Mouse (Mus musculus) forelimb bud, embryonic 11.5 days (tissue): ENCODE measurements around the gene Mrap2.
"Not testable (repeated sequence)": the region's sequence is repeated elsewhere in the genome, so short reads cannot be mapped to it uniquely, and the experiment has no call there.

Experiments used
- DNase-seq: peaks from one replicate; pipeline ENCODE4 v3.0.0-alpha.2; 2012; ENCODE audit warnings: low read depth, low spot score

Gene Mrap2

DNA sequence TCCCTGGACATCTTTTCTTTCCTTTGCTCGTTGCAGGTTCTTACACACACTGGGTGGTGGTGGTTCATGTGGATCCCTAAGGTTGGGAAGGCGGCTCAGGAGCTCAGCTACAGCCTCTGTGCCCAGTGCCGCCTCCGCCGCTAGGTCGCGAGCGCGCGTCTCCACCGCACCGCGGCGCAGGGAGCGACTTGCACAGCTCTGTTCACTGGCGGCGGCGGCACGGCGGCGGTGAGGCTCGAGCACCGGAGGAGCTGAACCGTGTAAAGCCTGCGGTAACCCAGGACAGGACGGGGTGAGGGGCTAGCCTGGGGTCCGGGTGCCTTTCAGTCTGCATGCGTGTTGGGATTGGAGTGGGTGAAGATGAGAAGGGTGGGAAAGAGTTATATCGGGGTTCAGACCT lies at the start of gene Mrap2:
Gene Mrap2 (plus strand): TSS at position 201 of the 400 bp plus-strand sequence.
- peak; percentile 53 for DNase-seq

DNA sequence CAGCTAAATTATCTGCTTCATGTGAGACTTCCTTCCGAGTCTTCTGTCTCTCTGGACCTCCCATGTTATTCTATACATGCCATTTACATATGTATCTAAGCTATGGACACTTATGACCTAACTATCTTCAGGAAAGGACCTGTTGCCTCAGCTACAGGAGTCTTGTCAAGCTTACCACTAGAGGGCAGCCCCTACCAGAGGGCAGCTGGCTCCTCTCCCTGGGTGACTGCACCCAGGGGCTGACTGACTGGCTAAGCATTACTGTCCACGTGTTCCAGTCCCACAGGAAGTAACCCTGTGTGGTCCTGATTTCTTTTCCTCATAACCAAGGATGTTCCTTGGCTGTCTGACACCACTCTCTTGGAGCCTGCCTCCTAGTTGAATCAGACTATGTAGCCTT lies 46.1 kb upstream of the Mrap2 start:
- no peak for DNase-seq

DNA sequence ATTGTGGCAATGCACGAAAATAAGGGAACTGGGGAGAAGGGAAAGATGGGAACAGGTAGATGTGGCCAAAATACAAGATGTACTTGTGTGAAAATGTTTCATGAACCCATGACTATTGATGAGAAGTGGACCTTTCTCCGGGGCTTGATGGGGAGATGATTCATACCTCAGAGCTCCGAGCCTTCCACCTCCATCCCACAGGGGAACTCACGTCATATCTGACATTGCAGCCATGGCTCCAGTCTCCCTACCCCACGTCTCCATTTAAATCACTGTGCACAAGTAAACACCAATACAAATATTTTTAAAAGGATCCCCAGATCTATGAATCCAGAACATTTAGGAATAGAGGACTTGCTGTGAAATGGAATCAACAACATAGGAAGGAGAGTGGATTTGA lies 29.1 kb upstream of the Mrap2 start:
- no peak for DNase-seq

DNA sequence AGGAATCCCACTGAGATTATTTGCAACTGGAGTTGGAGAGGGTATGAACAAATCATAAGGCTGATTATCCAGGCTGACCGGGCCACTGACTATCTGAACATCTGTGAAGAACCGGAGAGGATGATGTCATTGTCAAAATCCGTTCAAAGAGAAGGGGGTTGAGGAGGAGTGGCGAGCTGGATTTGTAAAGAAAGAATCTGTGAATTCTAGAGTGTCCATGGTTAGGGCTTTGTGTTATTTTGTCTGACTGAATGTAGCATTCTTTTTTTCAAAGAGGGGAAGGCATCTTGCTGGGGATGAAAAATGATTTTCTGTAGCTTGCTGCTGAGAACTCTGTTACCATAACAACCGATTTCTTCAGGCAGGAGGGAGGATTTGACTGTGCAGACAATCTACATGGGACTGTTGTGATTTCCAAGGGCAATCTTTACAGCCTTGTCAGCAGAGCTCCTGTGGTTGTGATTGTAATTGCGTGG lies 28.6 kb upstream of the Mrap2 start:
- DNase-seq = no peak

DNA sequence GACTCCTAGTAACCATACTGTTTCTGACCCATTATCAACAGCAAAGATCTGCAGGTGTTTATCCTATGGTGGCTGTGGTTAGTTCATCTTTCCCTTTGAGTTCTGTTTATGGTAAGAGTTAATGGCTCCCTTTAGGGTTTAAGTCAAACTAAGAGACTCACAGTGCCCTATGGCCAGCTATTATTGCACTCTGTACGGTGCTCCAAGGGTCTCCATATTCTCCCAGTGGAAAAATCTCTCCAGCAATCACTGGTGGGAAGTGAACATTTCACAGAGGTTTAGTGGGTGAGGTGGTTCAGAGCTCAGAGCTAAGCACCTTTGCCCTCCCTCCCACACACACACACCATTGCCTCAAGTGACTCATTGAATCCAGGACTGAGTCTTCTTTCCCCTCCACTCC lies 28.1 kb upstream of the Mrap2 start:
- no peak for DNase-seq

DNA sequence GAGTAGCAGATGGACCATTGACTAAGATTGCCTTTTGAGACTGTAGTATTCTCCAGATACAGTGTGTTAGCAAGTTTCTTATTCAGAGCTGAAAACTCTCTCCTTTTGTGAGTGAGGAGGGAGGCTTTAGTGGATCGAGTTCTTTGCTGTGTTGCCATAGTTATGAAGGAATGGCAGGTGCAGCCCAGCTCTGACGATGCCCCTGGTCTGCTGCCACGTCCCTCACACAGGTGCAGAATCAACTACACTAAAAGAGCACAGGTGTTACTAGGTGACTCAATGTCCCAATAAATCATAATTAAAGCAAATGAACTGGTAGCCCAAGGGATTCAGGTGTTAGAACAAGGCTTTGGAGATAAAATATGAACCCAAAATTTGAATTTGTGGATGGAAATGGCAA lies 25.1 kb upstream of the Mrap2 start:
- DNase-seq = no peak

DNA sequence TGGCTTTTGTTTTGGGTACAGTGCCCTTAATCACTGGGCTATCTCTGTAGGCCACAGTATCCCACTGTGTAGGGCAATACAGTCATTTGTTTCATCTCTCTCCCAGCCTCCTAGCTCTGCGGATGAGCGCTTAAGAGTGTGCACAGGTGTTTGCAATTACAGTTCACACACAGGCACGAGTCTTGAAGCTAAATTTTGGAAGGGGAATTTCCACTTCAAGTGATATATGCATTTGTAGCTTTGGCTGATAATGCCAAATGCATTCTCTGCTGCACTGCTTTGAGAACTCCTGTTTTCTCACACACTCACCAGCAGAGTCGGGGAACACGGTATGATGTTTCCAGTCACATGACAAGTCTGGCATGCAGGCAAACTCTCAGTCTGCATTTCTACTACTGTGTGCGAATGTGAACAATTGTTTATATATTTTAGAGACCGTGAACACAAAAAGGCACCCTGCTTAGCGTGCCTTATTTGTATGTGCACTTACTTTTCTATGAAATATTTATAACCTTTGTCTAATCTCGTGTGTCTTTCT lies 22.1 kb upstream of the Mrap2 start:
- DNase-seq = no peak

DNA sequence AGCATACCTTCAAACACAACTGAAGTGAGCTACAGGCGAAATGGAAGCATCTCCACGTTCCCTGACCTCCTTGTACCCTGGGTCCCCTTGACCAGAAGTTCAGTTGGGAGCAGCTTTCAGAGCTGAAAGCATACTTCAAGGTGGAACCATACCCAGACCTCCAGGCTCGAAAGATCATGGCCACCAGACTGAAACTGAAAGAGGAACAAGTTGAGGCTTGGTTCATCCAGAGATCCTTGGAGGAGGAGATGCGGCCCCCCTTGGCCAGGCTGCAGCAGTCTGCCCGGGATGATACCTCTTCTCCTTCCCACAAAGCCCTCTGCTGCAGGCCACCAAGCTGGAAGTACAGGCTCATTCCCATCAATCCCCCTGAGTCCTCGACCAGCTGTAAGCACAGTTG lies 17.1 kb upstream of the Mrap2 start:
- DNase-seq = not testable (repeated sequence)

DNA sequence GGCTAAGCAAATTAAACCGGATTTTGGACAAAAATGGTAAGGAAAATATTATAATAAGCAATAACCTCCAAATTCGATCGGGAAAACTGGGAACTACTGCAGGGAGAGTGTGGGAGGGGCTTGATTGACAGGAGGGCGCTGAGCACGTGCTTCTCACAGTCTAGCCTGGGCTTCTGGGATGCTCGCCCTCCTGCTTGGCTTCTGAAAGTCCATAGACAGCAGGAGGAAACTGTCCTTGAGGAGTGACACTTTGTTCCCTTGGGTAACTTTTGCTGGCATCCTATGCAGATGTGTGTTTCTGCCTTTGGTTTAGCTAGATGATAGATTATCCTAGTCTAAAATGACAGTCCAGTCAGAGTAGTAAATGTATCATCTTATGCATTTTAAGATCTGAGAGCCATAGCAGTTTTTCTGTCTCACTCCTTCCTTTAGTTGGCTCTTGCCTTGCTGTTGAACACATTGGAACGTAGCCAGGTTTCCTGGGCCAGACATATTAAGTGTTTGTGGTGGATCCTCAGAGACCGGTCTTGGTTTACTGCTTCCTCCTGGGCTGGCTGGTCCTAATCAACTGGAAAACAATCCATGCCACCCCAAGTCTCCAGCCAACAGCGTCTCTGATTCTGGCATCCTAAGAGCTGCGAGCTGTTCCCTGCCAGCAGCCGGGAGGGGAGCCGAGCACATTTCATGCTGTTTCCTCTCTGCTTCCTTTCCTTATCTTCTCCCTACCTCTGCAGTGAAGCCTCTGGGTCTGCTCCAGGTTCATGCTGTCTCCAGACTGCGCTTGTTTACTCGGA lies 8.1 kb upstream of the Mrap2 start:
- DNase-seq = no peak

DNA sequence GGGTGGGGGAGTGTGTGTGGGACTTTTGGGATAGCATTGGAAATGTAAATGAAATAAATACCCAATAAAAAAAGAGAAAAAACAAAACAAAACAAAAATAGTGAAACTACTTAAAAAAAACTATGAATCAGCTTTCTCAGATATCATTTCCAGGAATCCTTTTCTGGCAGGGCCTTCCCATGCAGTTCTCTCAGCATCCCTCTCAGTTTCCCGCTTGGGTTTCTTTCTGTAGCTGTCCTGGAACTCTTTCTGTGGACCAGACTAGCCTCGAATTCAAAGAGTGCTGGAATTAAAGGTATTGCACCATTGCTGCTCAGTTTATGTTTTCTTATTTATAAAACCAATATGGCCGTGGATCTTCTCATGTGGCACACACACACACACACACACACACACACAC lies 1.0 kb upstream of the Mrap2 start:
- DNase-seq = no peak

DNA sequence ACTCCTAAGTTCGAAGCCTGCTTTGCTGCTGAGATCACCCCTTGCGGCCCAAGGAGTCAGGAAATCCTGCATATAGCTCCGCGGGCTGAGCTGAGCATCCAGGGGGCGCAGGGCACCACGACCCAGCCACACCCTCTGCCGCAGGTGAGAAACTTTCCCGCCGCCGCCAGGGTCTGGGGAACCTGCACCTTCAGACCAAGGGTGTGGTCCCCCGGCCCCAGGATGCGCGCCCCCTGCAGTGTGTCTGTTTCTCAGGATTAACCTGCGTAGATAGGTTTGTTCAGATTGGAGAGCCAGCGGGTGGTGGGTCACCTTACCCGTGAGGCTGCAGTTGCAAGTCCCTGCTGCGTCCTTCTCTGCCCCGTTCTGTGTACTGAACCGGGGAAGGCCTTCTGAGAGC lies 426 bp downstream of the Mrap2 start:
- no peak for DNase-seq

DNA sequence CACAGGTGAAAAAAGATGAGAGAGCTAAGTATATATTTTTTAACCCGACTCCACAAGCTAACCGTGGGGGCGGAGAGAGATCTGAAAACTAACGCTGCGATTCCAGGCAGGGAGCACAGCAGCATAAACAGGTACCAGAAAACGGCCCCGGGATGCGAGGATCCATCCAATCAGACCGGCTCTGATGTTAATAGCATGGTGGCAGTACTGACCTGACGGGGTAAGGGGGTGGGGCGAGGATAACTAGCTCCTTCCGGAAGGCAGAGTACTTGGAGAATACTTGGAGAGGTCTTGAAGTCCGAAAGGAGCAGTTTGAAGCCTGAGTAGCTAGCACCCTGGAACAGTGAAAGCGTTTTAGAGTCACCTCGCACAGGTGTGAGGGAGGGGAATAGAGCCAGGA lies 1.1 kb downstream of the Mrap2 start:
- DNase-seq = no peak

DNA sequence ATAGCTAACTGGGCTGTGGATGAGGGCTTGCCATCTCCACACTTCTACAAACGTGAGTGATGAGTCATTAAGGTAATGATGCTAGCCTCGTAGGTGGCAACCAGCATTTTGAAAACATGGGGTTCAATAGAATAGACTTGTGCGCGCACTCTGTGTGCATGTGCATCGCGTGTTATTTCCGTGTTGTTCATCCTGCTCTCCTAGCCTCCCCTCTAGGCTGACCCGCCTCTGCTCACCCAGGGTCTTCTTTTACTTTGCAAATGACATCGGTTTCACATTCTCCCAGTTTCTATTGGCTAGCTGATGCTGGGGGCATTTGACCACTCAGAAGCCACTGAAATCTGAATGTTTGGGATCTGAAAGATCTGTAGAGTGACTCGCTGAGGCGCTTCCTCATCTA lies 1.6 kb downstream of the Mrap2 start:
- DNase-seq = no peak

DNA sequence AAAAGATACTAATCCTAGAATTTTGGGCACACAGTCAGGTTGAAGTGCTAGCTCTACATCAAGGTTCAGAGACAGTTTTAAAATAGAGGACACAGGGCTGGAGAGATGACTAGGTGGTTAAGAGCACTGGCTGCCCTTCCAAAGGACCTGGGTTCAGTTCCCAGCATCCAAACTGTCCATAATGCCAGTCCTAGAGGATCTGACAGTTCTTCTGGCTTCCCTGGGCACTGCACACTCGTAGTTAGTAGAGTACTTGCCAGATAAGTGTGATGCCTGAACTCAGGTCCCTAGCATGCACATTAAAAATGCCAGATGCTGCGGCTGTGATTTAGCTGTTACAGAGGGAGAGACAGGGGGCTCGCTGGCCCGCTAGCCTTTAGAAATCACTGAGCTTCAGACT lies 2.3 kb downstream of the Mrap2 start:
- no peak for DNase-seq

DNA sequence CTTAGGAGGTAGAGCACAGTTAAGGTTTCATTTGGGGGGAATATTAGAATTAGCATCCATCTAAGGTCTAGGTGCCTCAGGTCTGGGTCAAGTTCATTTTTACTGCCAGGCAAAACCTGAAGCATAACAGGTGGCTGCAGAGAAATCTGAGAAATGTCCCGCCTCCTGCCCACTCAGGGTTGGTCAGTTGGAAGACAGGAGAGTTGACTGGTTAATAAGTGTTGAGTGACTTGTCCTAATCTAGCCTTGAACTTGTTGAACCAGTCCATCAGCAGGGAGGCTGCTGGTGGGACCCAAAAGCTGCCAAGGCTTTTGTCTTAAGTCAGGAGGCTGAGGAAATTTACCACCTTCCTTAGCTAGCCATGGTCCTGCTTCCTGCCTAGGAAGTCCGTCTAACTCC lies 3.8 kb downstream of the Mrap2 start:
- DNase-seq = peak; percentile 30

DNA sequence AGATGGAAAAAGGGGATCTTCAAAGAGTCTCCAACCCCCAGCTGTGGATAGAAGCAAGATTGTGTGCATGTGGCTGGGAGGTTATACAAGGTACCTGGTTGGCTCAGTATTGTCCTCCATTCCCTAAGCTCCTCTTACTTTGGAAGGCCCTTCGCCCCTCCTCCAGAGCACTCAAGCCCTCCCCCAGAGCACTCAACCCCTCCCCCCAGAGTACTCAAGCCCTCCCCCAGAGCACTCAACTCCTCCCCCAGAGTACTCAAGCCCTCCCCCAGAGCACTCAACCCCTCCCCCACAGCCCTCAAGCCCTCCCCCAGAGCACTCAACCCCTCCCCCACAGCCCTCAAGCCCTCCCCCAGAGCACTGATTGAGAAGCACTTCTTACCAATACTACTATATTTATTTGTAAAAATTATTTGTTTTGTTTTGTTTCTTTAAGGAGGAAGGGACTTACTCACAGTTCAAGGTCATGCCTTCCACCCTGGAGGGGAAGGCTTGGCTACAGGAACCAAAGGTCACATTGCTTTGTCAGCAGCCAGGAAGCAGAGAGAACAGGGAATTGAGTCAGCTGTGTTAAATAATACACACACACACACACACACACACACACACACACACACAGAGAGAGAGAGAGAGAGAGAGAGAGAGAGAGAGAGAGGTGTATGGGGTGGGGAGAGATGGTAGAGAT lies 8.7 kb downstream of the Mrap2 start:
- DNase-seq = no peak

DNA sequence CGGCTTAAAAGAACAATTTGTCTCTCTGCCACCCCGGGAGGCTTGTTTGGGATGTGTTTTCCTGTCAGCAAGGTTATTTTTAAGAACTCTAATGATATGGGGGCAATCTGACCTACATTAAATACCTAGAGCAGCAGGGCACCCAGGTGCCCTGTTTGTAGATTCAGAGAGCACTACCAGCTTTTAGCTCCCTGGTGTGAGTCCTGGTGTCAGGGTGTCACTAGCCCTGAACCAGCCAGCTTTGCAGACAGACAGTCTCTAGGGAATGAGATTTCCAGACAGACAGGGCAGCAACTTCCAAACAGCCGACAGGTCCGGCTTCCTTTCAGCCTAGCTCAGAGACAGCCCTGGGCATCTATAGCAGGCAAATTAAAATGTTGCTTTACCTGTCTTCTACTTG lies 18.5 kb downstream of the Mrap2 start:
- DNase-seq = no peak

DNA sequence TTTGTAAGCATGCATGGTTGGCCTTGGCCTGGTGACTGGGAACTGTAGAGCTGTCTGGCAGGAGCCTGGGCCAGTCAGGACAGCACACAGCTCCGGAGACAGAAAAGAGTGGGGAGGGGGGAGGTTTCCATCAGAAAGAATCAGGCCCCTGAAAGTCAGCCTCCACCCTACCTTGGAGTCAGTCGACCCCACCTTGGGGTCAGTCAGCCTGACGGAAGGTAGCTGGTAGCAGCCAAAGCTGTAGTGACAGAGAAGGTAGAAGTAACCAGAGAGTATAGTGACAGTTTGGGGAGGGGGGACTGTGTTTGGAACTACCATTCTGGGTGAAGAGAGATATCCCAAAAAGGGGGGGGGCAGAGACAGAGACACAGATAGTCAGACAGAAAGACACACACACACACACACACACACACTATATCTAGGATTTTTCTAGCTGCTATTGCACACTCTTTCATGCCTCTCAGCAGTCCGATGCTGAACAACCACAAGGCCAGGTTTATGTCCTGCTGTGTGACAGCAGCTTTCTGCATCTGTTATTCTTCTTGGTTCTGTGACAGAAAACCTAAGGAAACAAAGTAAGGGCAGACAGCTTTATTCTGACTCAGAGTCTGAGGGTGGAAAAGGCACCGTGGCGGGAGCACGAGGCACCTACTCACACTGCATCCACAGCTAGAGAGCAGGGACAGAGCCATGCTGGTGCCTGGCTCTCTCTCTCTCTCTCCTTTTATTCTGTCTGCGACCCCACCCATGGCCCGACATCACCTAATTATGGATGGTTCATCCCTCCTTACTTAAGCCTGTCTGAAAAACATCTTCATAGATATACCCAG lies 23.1 kb downstream of the Mrap2 start:
- no peak for DNase-seq

DNA sequence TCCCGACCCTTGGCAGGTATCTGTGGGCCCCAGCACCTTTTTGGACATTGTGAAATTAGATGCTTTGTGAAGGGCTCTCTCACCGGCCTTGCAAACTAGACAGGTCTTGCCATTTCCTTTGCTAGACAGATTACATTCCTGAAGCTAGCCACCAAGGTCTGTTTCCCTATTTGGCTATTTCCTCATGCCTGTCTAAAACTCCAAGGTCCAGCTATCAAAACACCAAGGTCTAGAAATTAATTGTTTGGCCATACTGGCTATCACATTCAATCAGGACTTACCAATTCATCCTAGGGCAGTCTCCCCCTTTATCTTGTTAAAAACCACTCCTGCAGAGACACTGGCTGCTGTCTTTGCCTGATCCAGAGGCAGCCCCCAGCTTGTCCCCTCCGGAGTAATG lies 23.9 kb downstream of the Mrap2 start:
- no peak for DNase-seq

DNA sequence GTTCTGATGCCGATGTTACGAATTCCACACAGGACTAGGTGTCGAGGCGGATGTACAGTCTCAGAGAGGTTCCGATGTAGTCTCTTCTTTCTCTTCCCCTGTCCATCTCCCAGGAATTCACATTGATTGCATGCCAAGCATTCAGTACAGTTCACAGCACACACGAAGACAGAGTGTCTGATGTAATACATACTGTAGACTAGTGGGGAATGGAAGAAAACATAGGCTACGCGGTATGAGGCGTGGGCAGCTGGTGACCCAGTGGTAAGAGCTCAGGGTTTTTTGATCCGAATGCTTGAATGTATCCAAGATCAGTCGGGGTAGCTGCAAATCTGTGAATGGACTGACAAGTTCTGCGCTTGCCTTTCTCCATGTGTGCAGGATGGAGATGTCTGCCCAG lies 25.0 kb downstream of the Mrap2 start:
- no peak for DNase-seq

DNA sequence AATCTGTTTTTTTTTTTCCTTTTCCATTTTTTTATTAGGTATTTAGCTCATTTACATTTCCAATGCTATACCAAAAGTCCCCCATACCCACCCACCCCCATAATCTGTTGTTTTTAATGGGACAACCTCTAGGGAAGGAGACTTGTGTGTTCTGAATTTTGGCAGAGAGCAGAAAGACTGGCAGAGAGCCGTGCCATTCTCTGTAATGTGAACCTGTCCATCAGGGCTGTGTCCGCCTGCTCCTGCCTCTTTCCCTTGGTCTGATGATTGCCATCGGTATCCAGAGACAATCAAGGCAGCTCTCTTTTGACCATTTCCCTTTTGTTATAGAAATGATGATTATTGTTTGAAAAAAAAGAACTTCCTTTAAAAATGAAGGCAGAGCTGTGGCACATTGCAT lies 26.8 kb downstream of the Mrap2 start:
- no peak for DNase-seq

DNA sequence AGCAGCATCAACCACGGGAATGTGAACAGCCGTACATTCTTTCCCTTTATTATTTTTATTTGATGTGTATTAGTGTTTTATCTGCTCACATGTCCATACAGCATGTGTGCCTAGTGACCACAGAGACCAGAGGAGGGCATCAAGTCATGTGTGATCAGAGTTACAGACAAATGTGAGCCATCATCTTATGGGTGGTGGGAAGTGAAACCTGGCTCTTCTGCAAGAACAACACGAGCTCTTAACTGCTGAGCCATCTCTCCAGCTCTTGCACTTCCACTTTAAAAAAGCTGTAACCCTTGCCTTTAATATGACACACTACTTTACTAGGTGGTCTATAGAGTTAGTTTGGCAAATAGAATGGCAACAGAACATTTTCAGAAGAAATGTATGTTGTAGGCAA lies 27.4 kb downstream of the Mrap2 start:
- DNase-seq = no peak
